16 mouse cellular contexts compared by ENCODE assay signal in the genomic region with DNA sequence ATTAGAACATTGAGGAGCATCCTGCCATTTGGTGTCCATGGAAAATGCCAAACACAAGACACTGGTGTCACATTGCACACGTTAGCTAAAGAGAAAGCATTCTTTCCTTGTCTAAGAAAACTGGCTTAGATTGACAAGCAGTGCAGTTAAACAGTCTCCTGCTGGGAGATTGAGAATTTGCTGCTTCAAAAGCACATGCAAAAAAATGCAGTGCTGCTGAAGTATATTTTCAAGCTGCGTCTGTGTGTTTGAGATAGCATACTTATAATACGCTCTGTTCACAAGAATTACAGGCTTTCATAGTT.
DNase-seq lines count a peak whose midpoint lies in the region; ATAC-seq lines count a peak whose summit lies in the region.
"Had no signal": no experiment of that assay in that cellular context is flagged by ENCODE, and none has a peak within 500 bp of the region (broad histone marks: within the 10 kb centered on the region; RNA-seq: fewer than 3 reads in every experiment).

No protein-coding gene starts in this region.

- peaks cover 5% of the 10 kb centered on the region; the same call in 1 of the 2 replicates for H3K4me1 ChIP-seq in forebrain, embryonic 13.5 days
- H3K4me1 ChIP-seq in hindbrain, embryonic 14.5 days (replicated peaks; ENCODE audit: control insufficient read depth, insufficient read depth, low read length), result no peaks in the 10 kb centered on the region
- peaks cover 5% of the 10 kb centered on the region; the same call in 1 of the 2 replicates for H3K4me1 ChIP-seq in midbrain, embryonic 16.5 days (ENCODE audit: control insufficient read depth, insufficient read depth, low read length)
- no peaks in the 10 kb centered on the region for H3K4me1 ChIP-seq in liver, embryonic 12.5 days
- no peaks in the 10 kb centered on the region for H3K4me1 ChIP-seq in intestine, embryonic 16.5 days (ENCODE audit: control insufficient read depth, insufficient read depth, low read length)
- H3K4me1 ChIP-seq: embryonic facial prominence, embryonic 13.5 days; intestine, embryonic 15.5 days had no signal

- peak; percentile 75 for ATAC-seq in forebrain, embryonic 13.5 days
- 0 out of 2 replicates have a peak, but pooled peaks have one; percentile 46 for ATAC-seq in hindbrain, embryonic 14.5 days (ENCODE audit: low FRiP score)
- peak; percentile 84 for ATAC-seq in midbrain, embryonic 16.5 days
- no peak for ATAC-seq in liver, embryonic 12.5 days
- ATAC-seq in intestine, embryonic 16.5 days, result no peak
- ATAC-seq: intestine, embryonic 15.5 days had no signal

- no peaks in the 10 kb centered on the region for H3K9me3 ChIP-seq in forebrain, embryonic 13.5 days (replicated peaks)
- H3K9me3 ChIP-seq in hindbrain, embryonic 14.5 days (ENCODE audit: control insufficient read depth, low read length), result 0 out of 2 replicates have a peak, but pooled peaks cover 6% of the 10 kb centered on the region
- no peaks in the 10 kb centered on the region for H3K9me3 ChIP-seq in midbrain, embryonic 16.5 days (replicated peaks; ENCODE audit: control insufficient read depth, low read length, poor library complexity, severe bottlenecking)
- 0 out of 2 replicates have a peak, but pooled peaks cover 3% of the 10 kb centered on the region for H3K9me3 ChIP-seq in liver, embryonic 12.5 days (replicated peaks)
- no peaks in the 10 kb centered on the region for H3K9me3 ChIP-seq in intestine, embryonic 16.5 days (ENCODE audit: control insufficient read depth, low read length)
- H3K9me3 ChIP-seq: embryonic facial prominence, embryonic 13.5 days; G1E; intestine, embryonic 15.5 days had no signal

- H3K36me3 ChIP-seq in forebrain, embryonic 13.5 days (ENCODE audit: poor library complexity, severe bottlenecking), result no peaks in the 10 kb centered on the region
- H3K36me3 ChIP-seq in hindbrain, embryonic 14.5 days (replicated peaks; ENCODE audit: control insufficient read depth, insufficient read depth), result no peaks in the 10 kb centered on the region
- no peaks in the 10 kb centered on the region for H3K36me3 ChIP-seq in midbrain, embryonic 16.5 days (ENCODE audit: control insufficient read depth, insufficient read depth, low read length)
- H3K36me3 ChIP-seq in liver, embryonic 12.5 days, result no peaks in the 10 kb centered on the region
- no peaks in the 10 kb centered on the region for H3K36me3 ChIP-seq in intestine, embryonic 16.5 days (ENCODE audit: control insufficient read depth, insufficient read depth, low read length)
- H3K36me3 ChIP-seq: embryonic facial prominence, embryonic 13.5 days; G1E; intestine, embryonic 15.5 days had no signal

- WGBS in forebrain, embryonic 13.5 days, result 15% methylated on average over 3 of the region's 3 CpGs
- WGBS in hindbrain, embryonic 14.5 days, result 30% methylated on average over 3 of the region's 3 CpGs
- 17% methylated on average over 3 of the region's 3 CpGs for WGBS in midbrain, embryonic 16.5 days
- 61% methylated on average over 3 of the region's 3 CpGs for WGBS in liver, embryonic 12.5 days (ENCODE audit: insufficient replicate concordance)
- WGBS in intestine, embryonic 16.5 days, result 66% methylated on average over 3 of the region's 3 CpGs

- H3K4me3 ChIP-seq in forebrain, embryonic 13.5 days, result no peak overlapping the region
- H3K4me3 ChIP-seq in hindbrain, embryonic 14.5 days (replicated peaks; ENCODE audit: low read length), result no peak overlapping the region
- H3K4me3 ChIP-seq in midbrain, embryonic 16.5 days (ENCODE audit: low read depth, low read length), result no peak overlapping the region
- no peak overlapping the region for H3K4me3 ChIP-seq in liver, embryonic 12.5 days
- H3K4me3 ChIP-seq in intestine, embryonic 16.5 days (ENCODE audit: low read length), result no peak overlapping the region
- H3K4me3 ChIP-seq: embryonic facial prominence, embryonic 13.5 days; heart, adult 2 months; intestine, embryonic 15.5 days had no signal

- H3K4me2 ChIP-seq in forebrain, embryonic 13.5 days, result no peak overlapping the region
- H3K4me2 ChIP-seq in hindbrain, embryonic 14.5 days (replicated peaks), result no peak overlapping the region
- H3K4me2 ChIP-seq in midbrain, embryonic 16.5 days (ENCODE audit: low read length), result no peak overlapping the region
- H3K4me2 ChIP-seq in liver, embryonic 12.5 days, result no peak overlapping the region
- H3K4me2 ChIP-seq in intestine, embryonic 16.5 days (ENCODE audit: low read depth, low read length), result no peak overlapping the region
- H3K4me2 ChIP-seq: embryonic facial prominence, embryonic 13.5 days; intestine, embryonic 15.5 days; lung, embryonic 14.5 days had no signal

- H3K27me3 ChIP-seq in forebrain, embryonic 13.5 days, result no peaks in the 10 kb centered on the region
- H3K27me3 ChIP-seq in hindbrain, embryonic 14.5 days (ENCODE audit: control insufficient read depth, insufficient read depth, low read length), result no peaks in the 10 kb centered on the region
- no peaks in the 10 kb centered on the region for H3K27me3 ChIP-seq in midbrain, embryonic 16.5 days (ENCODE audit: control insufficient read depth, insufficient read depth, low read depth, low read length)
- no peaks in the 10 kb centered on the region for H3K27me3 ChIP-seq in liver, embryonic 12.5 days (replicated peaks)
- no peaks in the 10 kb centered on the region for H3K27me3 ChIP-seq in intestine, embryonic 16.5 days (replicated peaks; ENCODE audit: control insufficient read depth, insufficient read depth, low read length)
- H3K27me3 ChIP-seq: embryonic facial prominence, embryonic 13.5 days; intestine, embryonic 15.5 days had no signal

- DNase-seq in embryo, embryonic 10 days (ENCODE audit: low spot score), result peak; percentile 32
- DNase-seq in hindbrain, embryonic 14.5 days (ENCODE audit: low spot score), result peak; percentile 28
- DNase-seq in adrenal gland, adult (ENCODE audit: inconsistent age in 2 of 2, low spot score in 1 of 2), result no peak
- DNase-seq: adrenal gland, postnatal 25 days; gastrocnemius, postnatal 10 days; heart, adult 2 months; heart, postnatal 14 days; kidney, postnatal 10 days; lung, embryonic 14.5 days had no signal

- H3K9ac ChIP-seq in forebrain, embryonic 13.5 days, result no peak overlapping the region
- no peak overlapping the region for H3K9ac ChIP-seq in hindbrain, embryonic 14.5 days
- no peak overlapping the region for H3K9ac ChIP-seq in midbrain, embryonic 16.5 days (ENCODE audit: low read depth, low read length)
- no peak overlapping the region for H3K9ac ChIP-seq in liver, embryonic 12.5 days
- H3K9ac ChIP-seq in intestine, embryonic 16.5 days (ENCODE audit: low read depth, low read length), result no peak overlapping the region
- H3K9ac ChIP-seq: embryonic facial prominence, embryonic 13.5 days; intestine, embryonic 15.5 days; lung, embryonic 14.5 days had no signal

- no peak overlapping the region for H3K27ac ChIP-seq in forebrain, embryonic 13.5 days
- H3K27ac ChIP-seq in hindbrain, embryonic 14.5 days, result no peak overlapping the region
- peak overlapping the region; percentile 54 for H3K27ac ChIP-seq in midbrain, embryonic 16.5 days (ENCODE audit: low read length)
- no peak overlapping the region for H3K27ac ChIP-seq in liver, embryonic 12.5 days
- H3K27ac ChIP-seq in intestine, embryonic 16.5 days (ENCODE audit: low read length), result no peak overlapping the region
- H3K27ac ChIP-seq: embryonic facial prominence, embryonic 13.5 days; heart, adult 2 months; intestine, embryonic 15.5 days had no signal

Comparison
In these comparisons a context has a peak if more than half of its experiments do, and no peak if none do; other contexts are left out.
1. DNase-seq: peak in embryo, embryonic 10 days (single experiment) and hindbrain, embryonic 14.5 days (single experiment); none in adrenal gland, adult (0 of 2).
2. ATAC-seq: peak in forebrain, embryonic 13.5 days (single experiment), hindbrain, embryonic 14.5 days (single experiment) and midbrain, embryonic 16.5 days (single experiment); none in liver, embryonic 12.5 days (single experiment) and intestine, embryonic 16.5 days (single experiment).